Mouse (Mus musculus): ENCODE results near the gene Gdf10.

The Gdf10 gene

GRCm38 (mm10) chr14:33923168-33924070 lies at the start of gene Gdf10:
TSS of gene Gdf10 (plus strand) at chr14:33923587.
- peak; percentile 54 for DNase-seq (ENCODE audit: low spot score)

- no peak for DNase-seq (ENCODE audit: low spot score)
Measured at GRCm38 (mm10) chr14:33878826-33879225, 44.6 kb upstream of the Gdf10 start.

GRCm38 (mm10) chr14:33880236-33880635 lies 43.2 kb upstream of the Gdf10 start:
- DNase-seq (ENCODE audit: low spot score), result no peak

DNA sequence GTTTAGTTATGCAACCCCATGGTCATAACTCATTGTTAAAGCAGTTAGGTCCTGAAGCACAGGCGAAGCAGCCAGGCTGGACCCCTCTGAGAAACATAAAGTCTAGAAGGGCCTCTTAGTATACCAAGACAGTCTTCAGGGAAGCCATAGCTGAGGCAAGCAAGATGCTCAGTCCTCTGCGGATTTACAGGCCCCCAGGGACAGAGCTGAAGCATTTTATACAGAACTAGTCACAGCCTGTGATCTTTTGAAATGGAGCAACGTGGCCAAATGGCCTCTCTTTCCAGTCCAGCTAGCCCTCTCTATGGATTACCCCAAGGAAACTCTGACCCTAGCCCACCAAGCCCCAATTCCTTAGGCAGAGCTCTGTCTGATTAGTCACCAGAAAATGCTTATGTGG lies 41.9 kb upstream of the Gdf10 start:
- no peak for DNase-seq (ENCODE audit: low spot score)

DNA sequence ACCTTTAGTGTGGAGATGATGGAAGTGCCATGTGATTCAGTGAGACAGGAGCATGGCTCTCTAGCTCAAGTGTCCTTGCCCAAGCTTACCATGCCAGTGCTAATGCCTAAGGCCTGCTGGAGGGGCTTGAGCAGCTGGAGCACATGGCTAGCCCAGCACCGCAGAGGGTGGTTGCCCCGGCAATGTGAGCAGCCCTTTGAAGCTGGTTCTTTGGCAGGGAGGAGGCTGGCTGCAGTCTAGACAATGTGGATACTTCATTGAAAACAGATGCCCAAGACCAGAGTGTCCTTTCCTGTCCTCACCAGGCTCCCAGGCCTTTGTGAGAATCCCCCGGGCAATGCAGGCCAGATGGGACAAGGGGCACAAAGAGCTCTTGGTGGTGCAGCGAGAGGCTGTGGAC lies 40.3 kb upstream of the Gdf10 start:
- DNase-seq (ENCODE audit: low spot score), result no peak

DNA sequence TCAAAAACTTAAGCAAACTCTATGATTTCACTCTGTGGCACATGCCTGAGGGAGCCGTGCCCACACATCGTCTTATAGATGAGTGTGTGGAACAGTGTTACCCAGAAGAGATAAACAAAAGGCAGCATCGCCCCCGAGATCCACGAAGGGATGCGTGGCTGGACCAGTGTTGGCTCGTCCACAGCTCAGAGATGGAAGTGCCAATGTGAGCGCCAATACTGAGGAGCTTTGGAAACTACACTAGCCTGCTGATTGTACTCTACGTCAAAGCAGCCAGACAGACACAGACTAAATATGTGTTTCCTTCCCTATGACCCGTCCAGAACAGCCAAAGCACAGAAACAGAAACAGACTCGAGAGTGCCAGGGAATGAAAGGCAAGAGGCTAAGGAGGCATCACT lies 37.9 kb upstream of the Gdf10 start:
- DNase-seq (ENCODE audit: low spot score), result no peak

GRCm38 (mm10) chr14:33888387-33889035 lies 34.9 kb upstream of the Gdf10 start:
- DNase-seq (ENCODE audit: low spot score), result no peak

DNA sequence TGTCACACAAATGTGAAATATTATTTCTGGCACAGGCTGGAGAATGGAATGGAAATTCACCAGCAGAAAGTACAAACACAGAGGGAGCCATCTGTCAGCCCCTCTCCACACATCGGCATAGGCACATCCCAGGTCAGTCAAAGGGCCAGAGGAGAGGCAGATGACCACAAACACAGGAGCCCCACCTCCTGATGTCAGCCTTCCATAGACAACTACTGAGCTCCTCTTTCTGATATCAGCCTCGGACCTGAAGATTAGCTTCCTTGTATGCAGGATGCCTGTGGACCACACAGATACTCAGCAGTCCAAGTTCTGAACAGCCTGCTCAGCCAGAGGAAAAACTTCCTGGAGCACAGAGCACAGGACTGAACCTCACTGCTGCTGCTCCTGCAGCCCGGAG lies 33.4 kb upstream of the Gdf10 start:
- DNase-seq (ENCODE audit: low spot score), result no peak

DNA sequence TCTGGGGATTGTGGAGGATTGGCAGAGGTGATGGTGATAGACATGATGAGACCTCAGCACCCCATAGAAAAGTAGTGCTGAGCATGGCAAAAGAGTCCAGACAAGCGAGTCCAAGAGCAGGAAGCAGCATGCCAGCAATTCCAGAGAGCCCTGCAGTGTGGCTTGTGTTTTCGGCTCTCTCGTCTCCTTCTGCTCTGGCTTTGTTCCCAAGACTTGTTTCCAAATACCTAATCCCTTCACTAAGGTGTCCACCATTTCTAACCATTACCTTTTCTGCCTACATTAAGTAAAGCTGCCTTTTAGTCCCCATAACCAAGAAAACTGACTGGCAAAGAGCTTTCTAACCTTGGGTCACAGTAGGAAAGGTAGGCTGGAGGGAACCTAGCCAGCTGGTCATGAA lies 31.9 kb upstream of the Gdf10 start:
- no peak for DNase-seq (ENCODE audit: low spot score)

GRCm38 (mm10) chr14:33895777-33896176 lies 27.6 kb upstream of the Gdf10 start:
- DNase-seq (ENCODE audit: low spot score), result no peak

- DNase-seq (ENCODE audit: low spot score), result no peak
Measured at GRCm38 (mm10) chr14:33896628-33897300, 26.6 kb upstream of the Gdf10 start.

- no peak for DNase-seq (ENCODE audit: low spot score)
Measured at GRCm38 (mm10) chr14:33902783-33903182, 20.6 kb upstream of the Gdf10 start.

- no peak for DNase-seq (ENCODE audit: low spot score)
Measured at GRCm38 (mm10) chr14:33903199-33903598, 20.2 kb upstream of the Gdf10 start.

DNA sequence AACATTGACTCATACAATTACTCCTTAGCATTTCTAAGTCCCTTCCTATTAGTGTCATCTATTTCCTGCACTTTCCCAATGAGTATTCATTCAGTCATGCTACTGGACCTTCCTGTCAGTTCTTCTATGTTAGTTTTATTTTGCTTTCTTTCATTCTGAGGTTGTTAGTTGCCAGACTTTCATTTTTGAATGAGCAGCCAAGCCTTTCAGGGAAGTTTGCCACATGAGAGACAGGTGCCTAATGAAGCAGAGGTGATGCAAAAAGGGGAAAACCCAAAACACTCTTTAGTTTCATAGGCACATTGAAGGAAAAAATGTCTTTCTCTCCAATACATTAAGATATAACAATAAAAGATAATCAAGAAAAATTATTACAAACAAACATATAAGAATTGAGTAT lies 18.5 kb upstream of the Gdf10 start:
- DNase-seq (ENCODE audit: low spot score), result no peak

DNA sequence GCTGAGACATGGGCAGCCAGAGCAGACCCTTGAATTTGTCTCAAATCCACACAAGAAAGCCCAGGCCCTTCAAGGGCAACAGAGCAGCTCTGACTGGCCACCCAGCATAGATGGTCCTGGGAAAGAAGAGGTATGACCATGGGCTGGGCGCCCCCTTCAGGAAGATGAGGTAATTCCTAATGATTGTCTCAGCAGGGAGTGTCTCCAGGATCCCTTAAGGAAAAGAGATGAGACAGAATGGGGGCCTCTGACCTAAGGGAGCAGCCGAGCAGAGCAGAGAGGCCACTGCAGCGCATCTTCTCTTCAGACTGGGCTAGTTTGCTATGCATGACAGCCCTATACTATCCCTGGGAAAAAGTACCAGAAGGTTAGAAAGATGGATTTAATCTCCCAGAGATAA lies 9.7 kb upstream of the Gdf10 start:
- DNase-seq (ENCODE audit: low spot score), result peak; percentile 49

DNA sequence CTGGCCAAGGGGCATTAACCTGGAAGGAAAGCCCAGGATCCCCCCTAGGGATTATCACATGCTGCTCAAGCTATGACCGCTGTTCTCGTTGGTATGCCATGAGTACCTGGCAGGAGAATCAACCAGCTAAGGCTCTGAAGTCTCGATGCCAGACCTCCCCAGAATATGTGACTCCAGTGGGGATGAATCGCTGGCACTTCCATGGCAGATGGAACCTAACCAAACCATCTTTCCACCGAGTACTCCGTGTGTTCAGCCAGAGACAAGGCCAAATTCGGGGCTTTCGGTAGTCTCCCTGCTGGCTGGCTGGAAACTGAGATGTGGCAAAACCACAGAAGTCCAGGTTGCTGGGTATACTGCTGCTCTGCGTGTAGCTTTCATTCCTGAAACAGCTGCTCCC lies 9.2 kb upstream of the Gdf10 start:
- DNase-seq (ENCODE audit: low spot score), result no peak

- DNase-seq (ENCODE audit: low spot score), result no peak
Measured at GRCm38 (mm10) chr14:33920727-33921559, 2.4 kb upstream of the Gdf10 start.

DNA sequence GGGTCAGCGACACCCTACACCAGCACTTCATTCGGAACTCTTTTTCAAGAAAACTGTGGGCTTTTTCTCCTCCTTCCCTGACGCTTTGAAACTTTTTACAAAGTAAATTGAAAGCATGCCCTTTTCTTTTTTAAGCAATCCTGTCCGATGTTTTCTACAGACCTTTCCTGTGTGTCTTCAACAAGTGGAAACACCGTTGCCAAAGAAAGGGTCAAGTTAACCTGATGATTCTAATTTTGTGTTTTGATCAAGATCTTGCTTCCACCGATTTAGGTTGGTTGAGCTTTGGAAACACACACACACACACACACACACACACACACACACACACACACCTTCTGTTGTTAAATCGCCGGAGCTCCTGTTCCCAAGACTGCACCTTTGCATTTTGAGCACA lies 618 bp upstream of the Gdf10 start:
- DNase-seq (ENCODE audit: low spot score), result no peak

DNA sequence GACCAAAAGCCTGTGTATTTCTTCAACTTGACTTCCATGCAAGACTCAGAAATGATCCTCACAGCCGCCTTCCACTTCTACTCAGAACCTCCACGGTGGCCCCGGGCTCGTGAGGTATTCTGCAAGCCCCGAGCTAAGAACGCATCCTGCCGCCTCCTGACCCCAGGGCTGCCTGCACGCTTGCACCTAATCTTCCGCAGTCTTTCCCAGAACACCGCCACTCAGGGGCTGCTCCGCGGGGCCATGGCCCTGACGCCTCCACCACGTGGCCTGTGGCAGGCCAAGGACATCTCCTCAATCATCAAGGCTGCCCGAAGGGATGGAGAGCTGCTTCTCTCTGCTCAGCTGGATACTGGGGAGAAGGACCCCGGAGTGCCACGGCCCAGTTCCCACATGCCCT lies 8.5 kb downstream of the Gdf10 start:
- no peak for DNase-seq (ENCODE audit: low spot score)

GRCm38 (mm10) chr14:33932935-33933703 lies 9.7 kb downstream of the Gdf10 start:
- peak; percentile 62 for DNase-seq (ENCODE audit: low spot score)

DNA sequence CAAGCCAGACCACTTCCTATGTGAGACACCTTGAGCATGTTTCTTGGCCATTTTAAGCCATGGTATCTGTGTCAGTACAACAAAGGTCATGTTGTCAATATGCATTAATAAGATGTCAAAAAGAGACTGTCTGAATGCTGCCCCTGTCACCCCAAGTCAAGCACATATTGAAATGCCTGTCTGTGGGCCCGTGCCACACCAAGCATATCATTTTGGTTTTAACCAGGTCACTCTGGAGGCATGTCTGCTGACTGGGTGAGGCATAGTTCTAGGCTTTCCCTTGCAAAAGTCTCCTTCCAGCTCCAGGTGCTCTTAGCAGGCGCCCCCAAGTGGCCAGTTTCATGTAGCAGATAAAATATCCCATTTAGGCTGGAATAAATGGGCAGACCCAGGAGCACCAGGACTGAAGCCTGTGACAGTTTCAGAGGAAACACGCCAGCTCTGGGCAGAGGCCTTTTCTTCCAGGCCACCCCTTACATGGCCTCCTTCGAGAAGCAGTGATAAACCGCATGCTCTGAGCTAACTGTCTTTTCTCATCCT lies 10.5 kb downstream of the Gdf10 start:
- DNase-seq (ENCODE audit: low spot score), result peak; percentile 32

Measured in ovary, postnatal 36 days (tissue).